Mouse (Mus musculus): ENCODE measurements at regions not wholly inside any gene's neighbourhood (a gene's known extent, or its start where the extent isn't known, plus 50 kb on each side); places are given as distances from the start of the nearest gene placed in this dataset.

DNA sequence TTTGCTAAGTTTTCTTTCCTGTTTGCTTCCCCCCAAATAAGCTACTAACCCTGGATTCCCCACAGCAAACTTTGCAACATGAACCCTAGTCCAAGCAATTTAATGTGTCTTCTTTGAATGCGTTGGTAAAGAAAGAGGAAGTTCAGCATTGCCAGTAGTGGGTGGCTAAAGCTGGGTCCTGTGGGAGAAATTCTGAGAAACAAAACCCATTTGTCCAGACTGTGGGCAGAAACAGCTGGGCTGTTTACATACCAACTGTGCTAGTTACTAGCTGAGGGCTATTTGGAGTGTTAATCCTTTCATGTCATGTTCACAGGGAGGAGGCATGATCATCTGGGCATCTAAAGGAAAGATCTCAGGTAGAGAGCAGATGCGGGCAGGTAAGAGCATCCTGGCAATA lies 51.8 kb upstream of the 1190002N15Rik start:
- no peak for DNase-seq (ENCODE audit: low spot score)

DNA sequence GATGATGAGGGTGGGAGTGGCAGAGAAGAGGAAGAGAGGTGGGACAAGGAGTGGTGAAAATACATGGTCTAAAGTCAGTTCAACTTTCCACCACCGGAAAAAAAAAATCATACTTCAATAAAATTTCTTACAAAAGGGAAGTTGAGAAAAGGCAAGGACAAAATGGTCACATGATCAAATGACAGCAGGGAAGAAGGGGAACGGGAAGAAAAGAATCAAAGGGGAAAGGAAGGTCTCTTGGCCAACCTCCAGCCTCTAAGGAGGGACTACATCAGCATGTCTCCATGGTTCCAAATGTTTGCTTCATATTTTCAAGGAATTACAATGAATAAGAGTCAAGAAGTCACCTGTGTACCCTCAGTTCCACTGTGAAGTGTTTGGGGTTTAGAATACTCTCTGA lies 64.7 kb upstream of the Slc9a9 start:
- no peak for DNase-seq (ENCODE audit: low spot score)

DNA sequence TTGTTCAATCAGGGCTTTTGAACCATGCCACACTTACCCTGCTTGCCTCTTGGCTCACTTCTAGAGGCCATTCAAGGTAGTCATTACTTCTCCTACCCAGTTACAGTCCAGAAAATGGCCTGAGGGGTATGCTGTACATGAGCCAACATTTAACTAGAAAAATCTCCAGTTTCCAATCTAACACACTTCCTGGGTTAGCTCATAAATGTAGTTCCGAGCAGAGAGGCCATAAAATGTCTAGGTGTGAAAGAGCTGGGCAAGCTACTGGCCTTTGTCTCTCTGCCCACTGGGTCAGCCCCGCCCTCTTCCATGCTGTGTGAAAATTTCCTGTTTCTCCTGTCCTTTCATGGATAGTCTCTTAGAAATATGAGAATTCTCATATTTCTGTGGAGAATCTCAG lies 63.3 kb upstream of the Slc9a9 start:
- DNase-seq (ENCODE audit: low spot score): no peak

DNA sequence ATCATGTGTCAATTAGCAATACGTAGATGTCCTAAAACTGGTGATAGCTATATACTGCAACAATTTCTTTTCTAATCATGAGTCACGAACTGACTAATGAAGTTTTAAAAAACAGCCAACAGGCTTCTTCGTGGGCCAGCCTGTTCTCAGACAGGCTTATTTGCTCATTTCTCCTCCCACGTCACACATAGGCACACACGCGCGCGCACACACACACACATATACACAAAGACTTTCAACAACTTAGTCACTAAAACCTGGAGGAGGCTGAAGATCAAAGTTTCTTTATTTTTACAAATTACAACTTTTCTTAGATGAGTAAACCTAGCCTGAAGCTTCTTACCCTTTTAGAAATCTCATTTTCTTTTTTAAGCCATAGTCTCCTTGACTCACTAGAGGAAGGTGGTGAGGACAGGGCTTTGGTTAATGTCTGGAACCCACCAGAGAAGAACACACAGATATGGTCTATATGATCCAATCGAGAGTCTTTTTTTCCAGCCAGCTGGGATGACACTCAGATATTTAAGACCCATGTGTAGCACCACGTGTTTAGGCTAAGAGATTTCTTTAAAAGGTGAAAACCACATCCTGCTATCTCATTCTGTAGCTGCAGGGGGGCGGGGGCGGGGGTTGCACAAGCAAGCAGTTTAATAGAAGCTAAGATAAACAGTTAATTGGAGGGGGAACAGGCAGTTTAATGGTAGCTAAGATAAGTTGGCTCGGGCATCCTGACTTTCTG lies 62.5 kb upstream of the Slc9a9 start:
- DNase-seq (ENCODE audit: low spot score): no peak

DNA sequence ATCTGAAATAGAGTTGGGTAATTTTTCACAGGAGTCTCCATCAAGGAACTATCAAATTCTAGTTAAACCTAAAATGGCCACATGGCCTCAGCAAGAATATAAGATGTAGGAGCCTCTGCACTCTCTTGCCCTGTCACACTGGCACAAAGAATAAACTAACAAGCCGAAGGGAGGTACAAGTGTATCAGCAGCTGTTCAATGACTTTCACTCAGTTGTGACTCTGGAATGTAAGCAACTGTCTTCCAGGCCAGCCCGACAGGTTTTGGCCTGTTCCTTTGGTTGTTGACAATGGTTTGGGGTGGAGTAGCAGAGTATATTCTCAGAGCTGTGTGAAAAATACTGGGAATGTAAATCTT lies 62.0 kb upstream of the Slc9a9 start:
- DNase-seq (ENCODE audit: low spot score): no peak

DNA sequence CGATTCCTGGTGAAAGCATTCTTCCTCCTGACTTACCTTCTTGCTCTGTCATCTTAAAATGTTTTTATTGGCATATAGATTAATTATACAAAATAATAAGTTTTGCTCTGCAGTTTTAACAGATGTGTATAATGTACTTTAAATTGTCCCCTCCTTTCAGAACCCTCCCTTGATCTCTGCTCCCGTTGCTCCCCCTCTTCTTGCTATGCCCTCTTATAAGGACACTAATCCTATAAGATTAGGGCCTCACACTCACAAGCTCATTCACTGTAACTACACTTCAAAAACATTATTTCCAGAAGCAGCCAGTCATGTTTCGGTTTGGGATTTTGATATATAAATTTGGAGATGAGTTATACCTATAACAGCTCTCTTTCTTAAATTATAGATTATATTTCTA lies 59.6 kb upstream of the Slc9a9 start:
- no peak for DNase-seq (ENCODE audit: low spot score)

DNA sequence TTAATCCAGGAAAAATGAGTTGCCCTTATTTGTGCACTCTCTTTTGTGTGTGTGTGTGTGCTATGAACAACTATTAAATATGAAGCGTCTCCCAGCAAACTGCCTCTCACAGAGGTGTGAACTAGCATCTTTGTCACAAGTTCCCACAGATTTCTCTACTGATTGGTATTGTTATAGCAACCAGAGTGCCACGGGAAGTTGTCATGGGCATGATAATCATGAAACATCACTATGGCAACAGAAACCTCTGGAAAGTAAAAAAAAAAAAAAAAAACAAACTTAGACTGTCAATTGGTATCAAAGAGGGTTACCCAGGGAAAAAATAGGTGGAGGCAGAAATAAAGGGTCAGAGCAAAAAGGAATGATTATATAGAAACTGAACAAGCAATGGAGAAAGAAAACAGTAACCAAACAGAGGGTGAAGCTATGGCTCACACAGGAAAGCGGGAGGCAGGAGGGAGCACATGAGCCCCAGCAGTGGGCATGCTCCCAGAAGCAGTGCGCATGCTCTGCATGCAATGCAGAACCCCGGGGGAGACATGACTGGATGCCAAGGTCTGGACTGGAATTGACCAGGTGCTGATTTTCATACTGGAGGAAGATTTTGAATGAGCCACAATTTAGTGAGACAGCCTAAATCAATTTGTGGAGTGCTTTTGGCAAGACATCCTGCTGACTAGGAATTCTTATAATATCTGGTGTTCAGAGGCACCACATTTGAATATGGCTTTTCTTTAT lies 58.9 kb upstream of the Slc9a9 start:
- DNase-seq (ENCODE audit: low spot score): no peak

DNA sequence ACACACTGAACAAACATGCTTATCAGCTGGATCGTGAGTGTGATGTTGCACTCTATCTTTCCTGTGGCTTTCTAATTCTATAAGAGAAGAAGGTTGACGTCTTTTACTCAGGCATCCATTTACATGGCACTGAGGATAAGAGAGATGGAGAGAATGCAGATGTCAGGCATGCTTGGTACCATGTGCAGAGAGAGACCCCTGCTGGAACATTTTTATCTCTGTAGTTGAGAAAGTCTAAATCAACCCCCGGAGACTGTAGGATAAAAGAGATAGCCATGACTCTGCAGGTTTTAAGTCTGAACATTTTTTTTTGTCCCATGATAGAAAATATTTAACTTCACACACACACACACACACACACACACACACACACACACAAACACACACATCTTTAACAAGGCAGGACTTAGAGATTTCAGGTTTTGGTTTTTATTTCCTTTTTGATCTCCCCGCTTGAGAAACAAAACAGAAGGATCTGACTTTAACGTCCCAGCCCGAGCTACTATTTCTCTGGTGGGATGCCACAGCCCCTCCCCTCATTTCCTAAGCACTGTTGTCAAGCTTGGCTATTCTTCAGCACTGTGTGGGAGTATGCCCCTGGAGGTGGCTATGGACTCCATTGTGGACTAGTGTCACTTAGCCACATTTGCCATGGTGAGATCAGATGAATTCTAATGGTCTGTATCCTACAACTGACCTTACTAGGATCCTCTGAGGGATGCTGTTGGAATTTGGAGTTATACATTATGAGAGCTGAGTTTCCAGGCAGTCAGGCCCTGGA lies 55.6 kb upstream of the Slc9a9 start:
- peak; percentile 70 for DNase-seq (ENCODE audit: low spot score)

DNA sequence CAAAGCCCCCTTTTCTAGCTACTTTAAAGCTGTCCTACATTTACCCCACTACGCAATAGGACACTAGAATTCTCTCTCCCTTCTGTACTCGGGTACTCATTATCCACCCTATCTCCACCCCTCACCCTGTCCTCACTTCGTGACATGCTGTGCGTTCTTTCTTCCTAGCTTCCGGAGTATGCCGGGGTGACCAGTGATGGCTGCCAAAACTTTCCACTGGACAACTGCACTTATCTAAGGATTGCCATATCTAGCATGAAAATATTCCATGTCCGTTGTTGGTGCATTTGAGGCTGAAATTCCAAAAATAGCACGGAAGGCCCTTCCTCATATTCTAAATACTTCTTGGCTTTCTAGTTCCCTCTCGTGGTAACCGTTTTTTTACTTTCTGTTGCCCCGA lies 54.5 kb upstream of the Slc9a9 start:
- no peak for DNase-seq (ENCODE audit: low spot score)

DNA sequence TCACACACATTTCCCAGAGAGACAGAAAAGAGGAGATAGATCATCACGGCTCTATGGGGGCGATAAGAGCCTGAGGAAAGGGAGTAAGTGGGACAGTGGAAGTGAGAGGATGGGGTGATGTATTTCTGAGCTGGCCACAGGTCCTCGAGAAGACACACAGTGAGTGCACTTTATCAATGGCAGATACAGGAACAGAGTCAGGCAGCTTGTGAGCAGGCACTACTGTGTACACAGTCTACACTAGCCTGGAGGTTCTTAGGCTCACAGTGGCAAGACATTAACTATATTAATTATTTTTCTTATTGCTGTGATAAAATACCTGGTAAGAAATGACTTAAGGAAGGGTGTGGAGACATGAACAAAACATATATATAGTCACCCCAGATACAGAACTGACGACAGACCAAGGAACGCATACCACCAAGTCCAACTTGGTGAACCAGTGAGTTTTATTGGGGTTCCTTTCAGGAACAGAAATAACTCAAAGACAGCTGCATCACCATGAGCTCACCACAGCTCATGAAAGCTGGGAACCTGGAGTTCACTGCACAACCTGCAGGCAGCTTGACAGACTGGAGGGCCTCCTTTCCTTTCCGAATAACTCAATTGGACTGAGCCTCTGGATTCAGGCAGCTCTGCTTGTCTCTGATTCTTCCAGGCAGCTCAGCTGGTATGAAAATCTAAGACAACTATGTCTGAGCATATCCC lies 51.5 kb upstream of the Slc9a9 start:
- DNase-seq (ENCODE audit: low spot score): no peak
